Mouse (Mus musculus) lung, postnatal 36 days (tissue): ENCODE measurements around the gene Hint3.

Experiments used
- DNase-seq: peaks from one replicate; pipeline ENCODE4 v3.0.0; 2022; ENCODE audit warnings: mixed read lengths

Gene Hint3

GRCm38 (mm10) chr10:30585691-30586090, 43.7 kb downstream of the Hint3 start:
- no peak for DNase-seq

GRCm38 (mm10) chr10:30577670-30578280, 51.7 kb downstream of the Hint3 start:
- no peak for DNase-seq

GRCm38 (mm10) chr10:30566364-30566763, 63.1 kb downstream of the Hint3 start:
- DNase-seq: no peak

- DNase-seq: peak; percentile 13
Observed at GRCm38 (mm10) chr10:30564651-30565050, 64.8 kb downstream of the Hint3 start.
